Mouse (Mus musculus) limb, embryonic 14.5 days (tissue): Measurements from ENCODE around the gene Supv3l1. TPM values are rescaled to one million over a fixed set of nuclear protein-coding genes. Genes with fewer than 3 reads are reported as not detected.
"Not testable (repeated sequence)": the region's sequence is repeated elsewhere in the genome, so short reads cannot be mapped to it uniquely, and the experiment has no call there.

ENCODE experiments used
- ATAC-seq: fragments of 200-750 bp; cut with Nextera tagmentation; 2 replicates; pipeline ENCODE4 v1.8.0; 2017; ENCODE audit warnings: low read depth, moderate number of reproducible peaks, moderate TSS enrichment; ENCODE audit not compliant: low FRiP score
- DNase-seq: peaks from one replicate; pipeline ENCODE4 v3.0.0-alpha.2; 2015; ENCODE audit warnings: low spot score
- H3K27ac ChIP-seq: fragments of 300-500 bp; sonication (generic); replicated peaks from 2 replicates; pipeline ENCODE4 v1.5.1; 2014; ENCODE audit warnings: low read depth, mild to moderate bottlenecking, low read length, moderate library complexity, mixed read lengths
- H3K27me3 ChIP-seq: fragments of 300-500 bp; sonication (generic); 2 replicates; pipeline ENCODE4 v1.6.1; 2014; ENCODE audit warnings: low read length, mixed read lengths; ENCODE audit not compliant: control insufficient read depth, insufficient read depth
- H3K36me3 ChIP-seq: fragments of 300-500 bp; sonication (generic); 2 replicates; pipeline ENCODE4 v1.6.1; 2014; ENCODE audit warnings: mild to moderate bottlenecking, low read length, moderate library complexity, mixed read lengths; ENCODE audit not compliant: control insufficient read depth, insufficient read depth
- H3K4me1 ChIP-seq: fragments of 300-500 bp; sonication (generic); 2 replicates; pipeline ENCODE4 v1.6.1; 2014; ENCODE audit warnings: antibody characterized with exemption, low read length, mixed read lengths; ENCODE audit not compliant: control insufficient read depth, insufficient read depth
- H3K4me2 ChIP-seq: fragments of 300-500 bp; sonication (generic); replicated peaks from 2 replicates; pipeline ENCODE4 v1.6.1; 2014; ENCODE audit warnings: low read depth, mild to moderate bottlenecking, low read length, moderate library complexity; ENCODE audit not compliant: severe bottlenecking
- H3K4me3 ChIP-seq: fragments of 300-500 bp; sonication (generic); replicated peaks from 2 replicates; pipeline ENCODE4 v1.5.1; 2014; ENCODE audit warnings: low read length
- H3K9ac ChIP-seq: fragments of 300-500 bp; sonication (generic); 2 replicates; pipeline ENCODE4 v1.6.1; 2014; ENCODE audit warnings: mild to moderate bottlenecking, low read depth, low read length, moderate library complexity; ENCODE audit not compliant: severe bottlenecking
- H3K9me3 ChIP-seq: fragments of 300-500 bp; sonication (generic); 2 replicates; pipeline ENCODE4 v1.6.1; 2016; ENCODE audit warnings: low read length; ENCODE audit not compliant: control insufficient read depth
- POLR2A ChIP-seq: fragments of 200-500 bp; IDR thresholded peaks from 2 replicates; pipeline ENCODE4 v1.8.0; 2012; ENCODE audit warnings: inconsistent platforms, mild to moderate bottlenecking, moderate library complexity, borderline replicate concordance; ENCODE audit not compliant: insufficient read depth, insufficient read length; ENCODE audit errors: extremely low read depth
- WGBS: fragments of 180-500 bp; shearing (Covaris S2); extraction: QIAGEN DNeasy Blood & Tissue Kit; methylation state at CpG from one replicate; pipeline ENCODE4 v1.1.7; 2014; 5-methylcytosine and 5-hydroxymethylcytosine counted together
- polyA plus RNA-seq, 2 experiments: library from polyadenylated mRNA; depleted of rRNA in 1 of 2; stranded (reverse) in 1 of 2; unstranded in 1 of 2; fragments of >200 nt; fragmentation: Nextera tagmentation in 1 of 2; extraction: Ambion mirVana in 1 of 2; gene quantifications; 2 replicates each; pipeline versions ENCODE4 v1.2.1 to v1.2.3; 2012 to 2014

Supv3l1 gene
- polyA plus RNA-seq (2012; rRNA removed) (28.7 and 30.8 TPM in 2 replicates), polyA plus RNA-seq (2014; fragmentation: Nextera tagmentation; extraction: Ambion mirVana) (24.2 and 25.5 TPM in 2 replicates)

GRCm38 (mm10) chr10:62449364-62450279 is at the start of gene Supv3l1, which contains the start of gene 4930507D05Rik:
Gene Supv3l1 (minus strand): TSS chr10:62449738.
Gene 4930507D05Rik (plus strand): TSS chr10:62449489.
- peak; percentile 92 for DNase-seq
- Histone ChIP-seq H3K4me3 (peak within 1 kb of the TSS; percentile 99), H3K4me2 (peak within 1 kb of the TSS; percentile 73), H3K4me1 (peaks cover 9% of the 10 kb centered on the region), H3K27ac (peak within 1 kb of the TSS; percentile 71), H3K27me3 (no peaks in the 10 kb centered on the region), H3K9me3 (no peaks in the 10 kb centered on the region), H3K9ac (peak within 1 kb of the TSS; percentile 96), H3K36me3 (peaks cover 32% of the 10 kb centered on the region)
- ATAC-seq = peak; percentile 92
- 0 out of 2 replicates have a peak, but pooled peaks have one; percentile 48 for TF ChIP-seq POLR2A
- under 1% methylated on average over 68 of the region's 73 CpGs for WGBS

- H3K4me3 ChIP-seq, H3K4me2 ChIP-seq, ATAC-seq, H3K9me3 ChIP-seq, H3K4me1 ChIP-seq, H3K9ac ChIP-seq, DNase-seq, H3K36me3 ChIP-seq, H3K27ac ChIP-seq, H3K27me3 ChIP-seq: not testable (repeated sequence)
- WGBS = 87% methylated on average over 3 of the region's 3 CpGs
These were observed 42.1 kb upstream of the Supv3l1 start for GRCm38 (mm10) chr10:62491681-62492080.

GRCm38 (mm10) chr10:62488266-62488665 is 38.7 kb upstream of the Supv3l1 start:
- Histone ChIP-seq H3K9ac (no peak overlapping the region), H3K36me3 (no peaks in the 10 kb centered on the region), H3K9me3 (no peaks in the 10 kb centered on the region), H3K4me1 (peaks cover 3% of the 10 kb centered on the region), H3K4me2 (no peak overlapping the region), H3K27me3 (no peaks in the 10 kb centered on the region), H3K4me3 (no peak overlapping the region), H3K27ac (no peak overlapping the region)
- 24% methylated on average over 1 of the region's 1 CpGs for WGBS
- TF ChIP-seq POLR2A = no peak
- DNase-seq (peak; percentile 54), ATAC-seq (no peak)

- H3K36me3 ChIP-seq = no peaks in the 10 kb centered on the region
- under 1% methylated on average over 43 of the region's 59 CpGs for WGBS
- H3K27me3 ChIP-seq = no peaks in the 10 kb centered on the region
- peak within 1 kb of the TSS; percentile 96 for H3K4me3 ChIP-seq
- TF ChIP-seq POLR2A = 0 out of 2 replicates have a peak, but pooled peaks have one; percentile 13
- peak within 1 kb of the TSS; percentile 78 for H3K4me2 ChIP-seq
- peaks cover 3% of the 10 kb centered on the region for H3K4me1 ChIP-seq
- H3K27ac ChIP-seq = peak within 1 kb of the TSS; percentile 53
- H3K9me3 ChIP-seq = no peaks in the 10 kb centered on the region
- peak; percentile 98 for DNase-seq
- ATAC-seq = peak; percentile 92
- peak within 1 kb of the TSS; percentile 75 for H3K9ac ChIP-seq
These were observed 37.3 kb upstream of the Supv3l1 start, which contains the start of gene Vps26a for GRCm38 (mm10) chr10:62486618-62487415. Gene Vps26a (minus strand): TSS chr10:62486805.
